Mouse (Mus musculus): Measurements from ENCODE around the gene Aldh5a1.
"Not testable (repeated sequence)": the region's sequence is repeated elsewhere in the genome, so short reads cannot be mapped to it uniquely, and the experiment has no call there.

Aldh5a1 gene

GRCm38 (mm10) chr13:24937108-24937838, at the start of gene Aldh5a1:
TSS of gene Aldh5a1 (minus strand) at chr13:24937661.
- DNase-seq (ENCODE audit: extremely low spot score, low read depth, low spot score): no peak

GRCm38 (mm10) chr13:24985435-24985834, 48.0 kb upstream of the Aldh5a1 start:
- no peak for DNase-seq (ENCODE audit: extremely low spot score, low read depth, low spot score)

GRCm38 (mm10) chr13:24981031-24981430, 43.6 kb upstream of the Aldh5a1 start:
- no peak for DNase-seq (ENCODE audit: extremely low spot score, low read depth, low spot score)

DNA sequence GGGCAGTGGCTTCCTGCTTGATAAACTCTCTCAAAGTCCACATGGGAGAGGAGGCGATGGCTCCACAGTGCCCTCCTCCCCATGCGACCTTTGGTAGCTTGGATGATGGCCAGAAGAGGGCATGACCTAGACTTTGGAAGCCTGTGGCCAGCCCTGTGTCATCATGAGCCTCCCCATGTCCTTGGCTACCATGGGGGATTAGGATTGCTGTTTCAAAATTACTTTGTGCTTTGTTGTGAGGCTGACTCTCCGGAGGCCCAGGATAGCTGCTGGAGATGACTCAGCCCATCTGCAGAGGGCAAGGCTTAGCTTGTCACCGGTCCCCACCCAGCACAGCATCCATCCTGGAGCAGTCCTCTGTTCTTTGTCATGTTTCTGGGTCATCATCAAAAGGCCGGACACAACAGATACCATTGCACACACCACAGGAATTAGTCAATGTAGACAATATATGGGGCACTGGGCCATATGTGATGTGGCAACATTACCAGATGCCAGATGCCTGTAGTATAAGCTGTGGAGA, 40.4 kb upstream of the Aldh5a1 start:
- DNase-seq (ENCODE audit: extremely low spot score, low read depth, low spot score): no peak

DNA sequence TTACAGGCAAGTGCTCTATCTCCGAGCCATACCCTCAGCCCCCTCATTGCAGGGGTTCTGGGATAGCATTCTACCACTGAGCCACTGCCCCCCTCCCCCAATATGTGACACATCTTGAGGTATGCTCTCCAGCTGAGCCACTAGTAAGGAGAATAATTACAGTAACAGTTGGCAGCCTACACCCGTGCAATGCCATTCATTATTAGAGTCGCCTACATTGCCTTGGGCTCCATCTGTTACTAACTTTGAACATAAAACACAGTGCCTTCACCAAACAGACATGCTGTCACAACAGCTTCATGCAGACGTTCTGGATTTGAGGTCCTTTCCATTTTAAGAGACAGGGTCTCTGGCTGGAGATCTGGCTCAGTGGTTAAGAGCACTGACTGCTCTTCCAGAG, 38.9 kb upstream of the Aldh5a1 start:
- no peak for DNase-seq (ENCODE audit: extremely low spot score, low read depth, low spot score)

GRCm38 (mm10) chr13:24971776-24972175, 34.3 kb upstream of the Aldh5a1 start:
- DNase-seq (ENCODE audit: extremely low spot score, low read depth, low spot score): not testable (repeated sequence)

DNA sequence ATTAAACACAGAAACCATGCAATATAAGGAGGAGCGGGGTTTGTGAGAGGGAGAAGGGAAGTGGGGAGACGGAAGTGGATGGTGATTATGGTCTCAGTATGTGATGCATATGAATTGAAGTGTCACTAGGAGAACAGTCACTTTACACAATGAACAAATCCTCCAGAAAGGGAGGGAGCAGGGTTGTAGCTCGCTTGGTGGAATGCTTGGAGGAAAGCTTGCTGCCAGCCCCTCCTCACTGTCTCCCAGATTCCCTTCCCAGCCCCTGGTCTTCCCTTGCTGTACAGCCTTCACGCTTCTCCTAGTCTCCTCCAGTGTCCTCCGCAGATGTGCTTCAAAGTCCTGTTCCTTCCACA, 28.4 kb upstream of the Aldh5a1 start:
- no peak for DNase-seq (ENCODE audit: extremely low spot score, low read depth, low spot score)

DNA sequence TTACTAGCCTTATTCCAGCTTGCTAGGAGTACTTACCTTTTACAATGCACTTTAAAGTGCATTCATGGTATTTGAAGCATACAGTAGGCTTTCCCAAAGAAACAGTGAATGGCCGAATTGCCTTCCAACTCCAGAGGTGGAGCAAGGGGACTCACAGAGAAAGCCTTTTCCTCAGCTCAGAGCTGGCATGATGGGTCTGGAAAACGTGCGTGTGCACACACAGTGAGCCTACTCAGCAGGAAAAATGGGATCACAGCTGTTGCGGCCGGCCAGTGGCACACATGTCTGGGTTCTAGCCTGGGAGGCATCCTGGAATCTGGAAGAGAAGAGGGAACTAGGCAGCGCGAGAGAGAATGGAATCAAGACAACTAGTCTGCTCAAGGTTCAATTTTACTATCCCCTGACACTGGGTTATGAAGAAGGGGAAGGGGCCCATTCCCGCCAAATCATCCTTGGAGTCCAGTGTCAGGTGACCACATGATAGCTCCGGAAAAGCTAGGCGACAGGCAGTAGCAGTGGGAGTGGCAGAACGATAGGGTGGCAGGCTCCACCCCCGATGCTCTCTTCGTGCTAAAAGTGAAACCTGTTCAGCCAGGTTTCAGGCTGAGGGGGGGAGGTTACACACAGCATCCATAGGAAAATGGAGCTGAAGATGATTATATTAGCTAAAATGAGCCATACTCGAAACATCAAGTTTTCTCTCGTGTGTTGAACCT, 27.8 kb upstream of the Aldh5a1 start:
- no peak for DNase-seq (ENCODE audit: extremely low spot score, low read depth, low spot score)

DNA sequence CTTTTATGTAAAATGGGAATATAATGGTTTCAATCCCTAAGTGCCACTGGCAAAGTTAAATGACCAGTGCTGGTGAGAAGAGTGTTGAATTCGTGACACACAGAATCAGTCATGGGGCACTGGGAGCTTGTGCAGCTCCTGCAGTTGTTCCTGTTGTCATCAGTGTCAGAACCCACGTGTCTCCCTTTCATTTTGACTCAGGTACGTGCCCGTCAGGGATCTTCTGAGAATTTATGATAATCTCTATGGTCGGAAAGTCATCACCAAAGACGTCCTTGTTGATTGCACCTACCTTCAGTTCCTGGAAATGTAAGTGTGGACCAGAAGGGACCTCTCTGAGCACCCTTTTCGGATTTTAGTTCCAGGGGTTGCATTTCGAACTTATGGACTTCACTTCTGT, 24.7 kb upstream of the Aldh5a1 start:
- DNase-seq (ENCODE audit: extremely low spot score, low read depth, low spot score): no peak

GRCm38 (mm10) chr13:24960084-24960483, 22.6 kb upstream of the Aldh5a1 start:
- DNase-seq (ENCODE audit: extremely low spot score, low read depth, low spot score): no peak

DNA sequence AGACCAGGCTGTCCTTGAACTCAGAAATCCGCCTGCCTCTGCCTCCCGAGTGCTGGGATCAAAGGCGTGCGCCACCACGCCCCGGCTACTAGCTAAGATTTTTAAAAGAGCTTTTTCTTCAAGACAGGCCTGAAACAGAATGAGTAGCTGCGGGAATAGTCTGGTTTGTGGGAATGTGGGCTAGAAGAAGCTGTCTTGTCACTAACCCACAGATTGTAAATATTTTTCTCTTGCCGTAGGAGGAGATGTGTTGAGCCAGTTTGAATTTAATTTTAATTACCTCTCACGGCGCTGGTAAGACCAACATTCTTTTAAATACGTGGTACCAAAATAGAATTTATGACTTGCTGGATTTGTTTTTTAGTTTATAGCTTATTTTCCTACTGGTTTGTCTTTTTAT, 21.2 kb upstream of the Aldh5a1 start:
- no peak for DNase-seq (ENCODE audit: extremely low spot score, low read depth, low spot score)

GRCm38 (mm10) chr13:24955500-24955899, 18.0 kb upstream of the Aldh5a1 start:
- DNase-seq (ENCODE audit: extremely low spot score, low read depth, low spot score): no peak

GRCm38 (mm10) chr13:24955091-24955490, 17.6 kb upstream of the Aldh5a1 start:
- no peak for DNase-seq (ENCODE audit: extremely low spot score, low read depth, low spot score)

DNA sequence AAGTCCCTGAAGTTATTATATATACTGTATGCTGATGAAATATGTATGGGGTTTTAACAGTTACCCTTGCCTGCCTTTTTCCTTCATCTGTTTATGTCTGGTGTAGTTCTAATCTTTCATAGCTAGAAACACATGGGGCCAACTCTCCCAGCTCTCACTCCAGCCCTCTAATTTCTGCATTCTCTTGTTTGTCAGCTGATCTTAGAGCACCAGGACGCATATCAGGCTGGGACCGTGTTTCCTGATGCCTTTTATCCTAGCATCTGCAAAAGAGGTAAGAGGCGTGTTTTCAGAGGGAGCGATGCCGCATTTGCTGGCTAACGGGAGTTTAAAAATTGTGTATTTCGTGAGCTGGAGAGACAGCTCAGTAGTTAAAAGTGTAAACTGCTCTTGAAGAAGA, 15.2 kb upstream of the Aldh5a1 start:
- no peak for DNase-seq (ENCODE audit: extremely low spot score, low read depth, low spot score)

- DNase-seq (ENCODE audit: extremely low spot score, low read depth, low spot score): no peak
These were observed 11.4 kb upstream of the Aldh5a1 start for GRCm38 (mm10) chr13:24948870-24949269.

- DNase-seq (ENCODE audit: extremely low spot score, low read depth, low spot score): no peak
These were observed 9.7 kb upstream of the Aldh5a1 start for GRCm38 (mm10) chr13:24947158-24947557.

GRCm38 (mm10) chr13:24945567-24945966, 8.1 kb upstream of the Aldh5a1 start:
- DNase-seq (ENCODE audit: extremely low spot score, low read depth, low spot score): no peak

GRCm38 (mm10) chr13:24943303-24943702, 5.8 kb upstream of the Aldh5a1 start:
- no peak for DNase-seq (ENCODE audit: extremely low spot score, low read depth, low spot score)

DNA sequence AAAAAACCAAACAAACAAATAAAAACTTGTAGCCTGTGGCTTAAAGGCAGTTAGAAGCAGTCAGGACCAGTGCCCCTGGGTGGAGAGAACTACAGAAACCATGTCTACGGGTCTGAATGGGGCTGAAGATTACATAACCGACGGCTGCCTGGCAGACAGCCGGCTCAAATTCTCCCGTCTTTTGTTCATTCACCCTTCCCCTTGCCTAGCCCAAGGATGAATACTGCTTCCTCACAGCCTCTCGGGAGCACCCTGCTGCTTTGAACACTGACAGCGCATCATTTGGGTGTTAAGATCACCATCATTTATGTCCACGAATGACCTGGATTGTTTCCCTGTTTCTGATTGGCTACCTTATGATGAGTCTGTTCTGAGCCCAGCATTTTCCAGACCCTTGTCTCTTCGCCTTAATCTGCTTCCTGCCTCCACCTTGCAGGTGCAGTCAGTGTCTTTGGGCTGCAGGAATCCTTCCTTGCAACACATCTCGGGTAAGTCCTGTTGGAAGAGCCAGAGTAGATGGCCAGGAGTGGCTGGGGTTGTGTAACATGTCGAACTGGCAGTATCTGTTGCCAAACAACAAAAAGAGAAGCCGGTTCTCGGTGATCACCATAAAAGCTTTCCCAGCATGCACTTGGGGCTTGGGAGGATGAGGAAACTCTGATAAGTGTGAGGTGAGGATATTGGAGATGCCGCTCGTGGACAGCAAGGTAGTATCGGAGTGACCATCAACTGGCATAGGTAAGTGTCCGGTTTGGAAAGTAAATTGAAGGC, 5.2 kb upstream of the Aldh5a1 start, which contains the start of gene Gpld1:
Gpld1 (plus strand) TSS at position 641 of the 771 bp plus-strand sequence.
- no peak for DNase-seq (ENCODE audit: extremely low spot score, low read depth, low spot score)

- no peak for DNase-seq (ENCODE audit: extremely low spot score, low read depth, low spot score)
These were observed 2.0 kb upstream of the Aldh5a1 start for GRCm38 (mm10) chr13:24939472-24939871.

GRCm38 (mm10) chr13:24938683-24939082, 1.2 kb upstream of the Aldh5a1 start:
- no peak for DNase-seq (ENCODE audit: extremely low spot score, low read depth, low spot score)

GRCm38 (mm10) chr13:24937839-24938166, 342 bp upstream of the Aldh5a1 start:
- no peak for DNase-seq (ENCODE audit: extremely low spot score, low read depth, low spot score)
